Mouse (Mus musculus) right cerebral cortex, adult 2 months (tissue): ENCODE data around the gene Rassf5.
A peak's percentile ranks its signal among the peaks of the same experiment; 100 is the strongest.
"Not testable (repeated sequence)": the region's sequence is repeated elsewhere in the genome, so short reads cannot be mapped to it uniquely, and the experiment has no call there.

Experiments
- DNase-seq, 2 experiments: peaks; one replicate each; pipeline ENCODE4 v3.0.0; 2021 to 2022; ENCODE audit warnings: low spot score in 2 of 2

The Rassf5 gene

DNA sequence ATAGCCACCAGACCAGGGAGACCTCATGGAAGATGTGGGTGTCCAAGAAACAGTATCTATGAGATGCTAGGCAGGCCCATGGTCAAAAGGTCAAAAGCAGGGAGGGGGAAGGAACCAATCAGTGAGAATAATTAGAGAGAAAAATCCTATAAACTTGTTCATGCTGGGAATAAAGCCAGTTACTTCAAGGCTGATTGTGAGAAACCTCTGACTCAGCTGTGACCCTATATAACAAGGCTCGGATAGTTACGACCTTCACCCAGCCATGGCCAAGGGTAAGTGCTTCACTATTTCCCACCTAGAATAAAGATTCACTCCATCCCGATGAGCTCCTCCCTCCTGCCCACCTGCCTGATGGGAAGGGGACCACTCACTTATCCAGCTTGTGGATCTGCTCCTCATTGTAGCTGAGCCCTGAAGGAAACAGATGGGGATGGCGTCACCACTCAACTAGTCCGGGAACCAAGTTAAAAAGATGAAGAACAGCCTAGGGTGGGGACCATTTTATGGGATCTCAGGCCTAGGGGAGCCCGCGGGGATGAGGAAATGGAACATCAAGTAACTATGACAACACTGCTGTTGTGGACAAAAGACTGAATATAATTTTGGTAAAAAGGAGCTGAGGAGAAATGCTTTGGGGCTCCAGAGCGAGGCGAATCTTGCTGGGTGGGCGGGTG is 14.7 kb upstream of the Rassf5 start:
- DNase-seq: no peak

GRCm38 (mm10) chr1:131257288-131257687 is 12.2 kb upstream of the Rassf5 start:
- DNase-seq: no peak

- not testable (repeated sequence) for DNase-seq
These were observed 7.6 kb upstream of the Rassf5 start for GRCm38 (mm10) chr1:131252516-131253250.

GRCm38 (mm10) chr1:131246433-131247395 is 1.7 kb upstream of the Rassf5 start:
- peak; percentile 63 to 72 for DNase-seq

DNA sequence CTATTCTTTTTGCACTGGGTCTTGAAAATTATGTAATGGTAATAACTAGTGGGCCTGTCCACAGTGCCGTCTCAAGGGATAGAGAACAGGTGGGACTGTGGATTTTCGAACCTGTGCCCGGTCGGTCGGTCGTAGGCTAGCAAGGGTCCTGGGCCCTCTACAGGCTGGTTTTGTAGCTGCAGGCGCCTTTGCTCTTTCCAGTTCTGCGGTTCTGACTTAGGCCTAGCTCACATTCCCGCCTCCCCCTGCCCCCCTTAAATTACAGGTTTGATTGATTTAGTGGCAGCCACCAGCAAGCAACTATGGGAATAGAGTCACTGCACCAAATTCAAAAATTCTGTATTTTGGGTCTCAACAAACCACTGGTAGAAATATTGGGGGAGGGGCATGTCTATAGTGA is 868 bp upstream of the Rassf5 start:
- DNase-seq: peak; percentile 55 to 64

- peak in 1 of 2 experiments; percentile 17 for DNase-seq
These were observed 446 bp downstream of the Rassf5 start for GRCm38 (mm10) chr1:131244536-131245088.

DNA sequence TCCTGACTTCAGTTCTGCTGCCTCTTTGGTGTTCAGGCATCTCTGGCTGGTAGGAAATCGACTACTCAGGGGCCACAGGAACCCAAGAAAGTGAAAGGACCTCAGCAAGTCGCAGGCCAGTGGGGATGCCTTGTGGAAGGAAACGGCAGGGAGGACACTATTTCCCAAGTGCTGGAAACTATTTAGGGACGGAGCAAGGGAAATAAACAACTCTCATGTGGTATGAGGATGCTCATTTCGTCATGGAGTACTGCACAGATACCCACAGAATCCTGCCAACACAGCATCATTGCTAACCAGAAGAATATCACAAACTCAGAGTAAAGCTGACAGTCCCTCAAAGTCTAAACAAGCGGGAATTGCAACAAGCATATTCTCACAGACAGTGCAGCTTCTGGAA is 2.1 kb downstream of the Rassf5 start:
- DNase-seq: no peak

- DNase-seq: no peak
These were observed 5.4 kb downstream of the Rassf5 start for GRCm38 (mm10) chr1:131239576-131240193.

DNA sequence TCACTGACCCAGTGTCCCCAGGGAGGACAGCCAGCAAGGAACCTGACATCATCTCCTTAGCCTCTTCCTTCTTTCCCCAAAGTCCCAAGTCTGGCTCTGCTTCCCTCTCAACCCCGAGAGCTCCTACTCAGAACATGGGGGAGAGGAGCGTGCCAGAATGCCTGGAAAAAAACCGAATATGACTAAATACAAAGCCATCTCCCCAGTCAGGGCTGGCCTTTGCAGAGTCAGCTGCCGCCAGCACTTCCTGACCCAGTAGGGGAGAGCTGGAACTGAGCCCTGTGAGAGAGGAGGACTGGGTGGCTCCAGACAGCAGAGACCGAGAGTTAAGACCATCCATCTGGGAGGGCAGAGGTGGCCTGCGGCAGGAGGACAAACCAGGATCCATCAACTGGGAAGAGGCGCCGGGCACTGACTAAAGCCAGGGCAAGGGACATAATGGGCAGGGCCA is 6.1 kb downstream of the Rassf5 start:
- peak in 1 of 2 experiments; percentile 15 for DNase-seq

GRCm38 (mm10) chr1:131236077-131236476 is 9.0 kb downstream of the Rassf5 start:
- no peak for DNase-seq

GRCm38 (mm10) chr1:131233527-131233926 is 11.5 kb downstream of the Rassf5 start:
- DNase-seq: no peak

GRCm38 (mm10) chr1:131228659-131229058 is 16.4 kb downstream of the Rassf5 start:
- no peak for DNase-seq

GRCm38 (mm10) chr1:131228225-131228624 is 16.8 kb downstream of the Rassf5 start:
- DNase-seq: no peak

- DNase-seq: no peak
These were observed 20.1 kb downstream of the Rassf5 start for GRCm38 (mm10) chr1:131224848-131225471.

DNA sequence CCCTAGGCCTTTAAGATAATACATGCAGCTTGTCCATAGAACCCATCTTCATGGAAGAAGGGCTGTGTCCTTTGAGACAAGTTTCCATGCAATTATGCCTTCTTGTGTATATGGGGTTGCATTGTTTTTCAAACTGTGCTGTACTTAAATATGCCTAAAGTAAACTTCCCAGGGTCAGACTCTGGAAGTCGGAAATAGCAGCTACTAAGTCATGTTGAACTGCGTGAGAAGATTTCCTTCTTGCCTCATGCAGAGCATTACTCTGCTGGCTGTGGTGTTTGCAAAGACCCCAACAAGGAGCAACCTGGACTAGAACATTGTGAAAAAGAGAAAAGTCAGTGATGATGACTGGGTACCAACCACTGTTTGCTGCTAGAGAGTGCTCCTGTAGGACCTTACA is 21.7 kb downstream of the Rassf5 start:
- no peak for DNase-seq

- no peak for DNase-seq
These were observed 23.1 kb downstream of the Rassf5 start for GRCm38 (mm10) chr1:131221822-131222590.

GRCm38 (mm10) chr1:131218933-131219332 is 26.1 kb downstream of the Rassf5 start:
- DNase-seq: no peak

DNA sequence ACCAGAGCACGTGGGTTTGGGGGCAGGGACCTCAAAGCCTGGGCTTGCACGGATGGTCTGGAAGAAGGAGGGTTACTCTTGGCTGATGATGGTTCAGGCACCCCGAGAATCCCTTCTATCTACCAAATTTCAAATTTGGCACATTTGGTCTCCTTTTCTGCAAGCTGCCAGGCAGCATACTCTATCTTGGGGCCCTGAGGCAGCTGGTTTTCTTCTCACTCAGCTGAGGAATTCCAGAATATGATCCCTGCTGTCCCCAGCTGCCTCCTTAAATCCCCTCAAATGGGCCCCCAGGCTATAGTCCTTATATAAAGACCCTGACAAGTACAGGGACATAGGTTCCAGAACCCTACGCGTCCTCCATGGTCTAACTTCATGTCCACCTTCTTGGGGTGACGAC is 31.7 kb downstream of the Rassf5 start:
- DNase-seq: peak in 1 of 2 experiments; percentile 22

GRCm38 (mm10) chr1:131212956-131213355 is 32.1 kb downstream of the Rassf5 start:
- no peak for DNase-seq

DNA sequence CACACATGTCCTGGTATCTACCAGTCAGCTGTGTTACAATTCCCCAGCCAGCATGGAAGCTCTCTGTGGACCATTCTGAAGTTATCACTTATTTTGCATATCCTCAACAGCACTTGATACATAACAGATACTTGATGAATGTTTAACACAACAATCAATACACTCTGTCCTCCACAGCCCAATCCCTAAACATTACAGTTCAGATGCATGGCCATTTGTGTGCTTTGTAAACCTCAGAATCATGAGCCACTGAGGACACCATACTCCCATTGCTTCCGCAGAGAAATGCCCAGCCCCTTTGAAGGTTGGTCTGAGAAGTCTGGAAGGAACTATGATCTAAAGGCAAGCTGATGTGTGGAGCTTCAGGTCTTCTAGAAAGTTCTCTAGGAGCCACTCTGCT is 33.4 kb downstream of the Rassf5 start:
- no peak for DNase-seq
